Mouse (Mus musculus) myocyte (in vitro differentiated cells): Measurements from ENCODE around the gene 4930452B06Rik.

Source experiments
- CEBPB ChIP-seq: IDR thresholded peaks from 2 replicates; pipeline ENCODE4 v1.6.1; 2011; ENCODE audit warnings: mild to moderate bottlenecking, moderate library complexity; ENCODE audit not compliant: poor library complexity, insufficient read depth, severe bottlenecking
- E2F4 ChIP-seq: IDR thresholded peaks from one replicate; pipeline ENCODE4 v1.6.1; 2011; ENCODE audit warnings: mild to moderate bottlenecking, control low read depth, moderate library complexity; ENCODE audit not compliant: insufficient read depth
- MAX ChIP-seq: IDR thresholded peaks from one replicate; pipeline ENCODE4 v1.6.1; 2011; ENCODE audit warnings: low read depth, mild to moderate bottlenecking, control low read depth
- MYOD1 ChIP-seq, 3 experiments: IDR thresholded peaks; one replicate each; pipeline ENCODE4 v1.6.1; 2011; ENCODE audit warnings: control low read depth in 2 of 3, low read depth in 2 of 3, mild to moderate bottlenecking in 2 of 3, moderate library complexity in 1 of 3; ENCODE audit not compliant: insufficient read length in 2 of 3, control insufficient read depth in 1 of 3
- POLR2A ChIP-seq: IDR thresholded peaks from one replicate; pipeline ENCODE4 v1.6.1; 2011; ENCODE audit warnings: low read depth, mild to moderate bottlenecking, control low read depth, moderate library complexity; ENCODE audit not compliant: insufficient read length
- POLR2AphosphoS2 ChIP-seq: IDR thresholded peaks from one replicate; pipeline ENCODE4 v1.6.1; 2011; ENCODE audit warnings: low read depth, control low read depth; ENCODE audit not compliant: insufficient read length
- REST ChIP-seq: IDR thresholded peaks from one replicate; pipeline ENCODE4 v1.6.1; 2011; ENCODE audit warnings: mild to moderate bottlenecking, control low read depth, moderate library complexity; ENCODE audit not compliant: insufficient read depth, insufficient read length
- SRF ChIP-seq: IDR thresholded peaks from one replicate; pipeline ENCODE4 v1.6.1; 2011; ENCODE audit warnings: low read depth; ENCODE audit not compliant: control insufficient read depth, insufficient read length
- TCF12 ChIP-seq: IDR thresholded peaks from one replicate; pipeline ENCODE4 v1.6.1; 2011; ENCODE audit warnings: mild to moderate bottlenecking, control low read depth; ENCODE audit not compliant: poor library complexity, insufficient read depth, severe bottlenecking
- TCF3 ChIP-seq: IDR thresholded peaks from one replicate; pipeline ENCODE4 v1.6.1; 2011; ENCODE audit warnings: low read depth, control low read depth; ENCODE audit not compliant: insufficient read length
- USF1 ChIP-seq: IDR thresholded peaks from one replicate; pipeline ENCODE4 v1.6.1; 2011; ENCODE audit warnings: low read depth, mild to moderate bottlenecking, control low read depth, moderate library complexity

- TF ChIP-seq POLR2A (no peak), USF1 (no peak), POLR2AphosphoS2 (no peak), TCF3 (no peak), TCF12 (no peak), E2F4 (no peak), CEBPB (no peak), MAX (no peak), MYOD1 (IDR thresholded peaks at IDR 0.05; ENCODE audit: control insufficient read depth in 1 of 3, insufficient read length in 2 of 3, low read depth in 2 of 3) (no peak), REST (no peak), SRF (no peak)
These were observed 81.0 kb downstream of the 4930452B06Rik start for GRCm38 (mm10) chr14:8585031-8585430.
